Mouse (Mus musculus): ENCODE measurements around the gene Grasp.

DNA sequence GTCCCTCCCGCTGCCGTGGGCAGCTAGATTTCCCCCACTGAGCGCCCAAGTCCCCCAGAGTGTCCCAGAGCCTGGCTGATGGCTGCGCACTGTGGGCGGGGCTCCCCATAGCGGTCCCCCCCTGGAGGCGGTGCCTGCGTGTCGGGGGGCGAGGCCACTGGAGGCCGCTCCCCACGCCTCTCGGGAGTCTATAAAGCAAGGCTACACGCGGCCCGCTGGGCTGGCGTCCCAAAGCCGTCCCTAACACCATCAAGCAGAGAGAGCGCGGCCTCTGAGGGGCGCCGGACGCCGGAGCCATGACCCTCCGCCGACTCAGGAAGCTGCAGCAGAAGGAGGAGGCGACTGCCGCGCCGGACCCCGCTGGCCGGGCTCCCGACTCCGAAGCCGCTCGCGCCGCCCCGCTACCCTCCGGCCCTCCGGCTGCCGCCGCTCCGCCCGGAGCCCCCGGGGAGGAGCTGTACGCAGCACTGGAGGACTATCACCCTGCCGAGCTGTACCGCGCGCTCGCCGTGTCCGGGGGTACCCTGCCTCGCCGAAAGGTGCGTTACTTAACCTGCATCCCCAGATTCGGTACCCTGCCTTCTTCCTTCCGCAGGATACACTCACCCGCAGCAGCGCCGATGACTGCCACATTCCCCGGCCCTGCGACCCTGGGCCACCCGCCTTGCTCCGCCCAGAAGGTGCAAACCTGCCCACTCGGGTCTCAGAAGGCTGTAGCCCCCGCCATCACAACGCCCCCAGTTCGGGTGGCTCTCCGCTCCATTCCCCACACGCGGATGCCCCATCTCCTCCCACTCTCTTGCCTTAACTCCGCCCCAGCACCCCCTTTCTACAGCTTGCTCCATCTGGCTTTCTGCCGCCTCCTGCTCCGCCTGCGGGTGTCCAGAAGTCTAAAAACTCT lies at the start of gene Grasp:
- TF ChIP-seq CTCF (IDR thresholded peaks at IDR 0.05; ENCODE audit: low read depth, low read length) (no peak), POLR2A (IDR thresholded peaks at IDR 0.05; ENCODE audit: extremely low read depth, insufficient read depth, low read length) (peak; percentile 82)

Measured in liver, adult 2 months (tissue).